Mouse (Mus musculus): Measurements from ENCODE around the gene Olfr651.
A peak's percentile ranks its signal among the peaks of the same experiment; 100 is the strongest.
"Not testable (repeated sequence)": the region's sequence is repeated elsewhere in the genome, so short reads cannot be mapped to it uniquely, and the experiment has no call there.

The Olfr651 gene

GRCm38 (mm10) chr7:104549833-104550232 lies at the start of gene Olfr651:
TSS of gene Olfr651 (plus strand) at chr7:104550133.
- no peak for DNase-seq (ENCODE audit: low spot score in 2 of 2)

- not testable (repeated sequence) for DNase-seq (ENCODE audit: low spot score in 2 of 2)
These were observed 48.7 kb upstream of the Olfr651 start for GRCm38 (mm10) chr7:104501186-104501585.

- peak in 1 of 2 experiments; percentile 0 for DNase-seq (ENCODE audit: low spot score in 2 of 2)
These were observed 48.2 kb upstream of the Olfr651 start for GRCm38 (mm10) chr7:104501589-104502371.

GRCm38 (mm10) chr7:104507421-104508065 lies 42.4 kb upstream of the Olfr651 start, which contains the start of gene Trim30d:
TSS of gene Trim30d (minus strand) at chr7:104507849.
- DNase-seq (ENCODE audit: low spot score in 2 of 2), result not testable (repeated sequence)

- DNase-seq (ENCODE audit: low spot score in 2 of 2), result no peak
These were observed 2.8 kb downstream of the Olfr651 start for GRCm38 (mm10) chr7:104552700-104553099.

- no peak for DNase-seq (ENCODE audit: low spot score in 2 of 2)
These were observed 10.7 kb downstream of the Olfr651 start, which contains the start of gene Olfr652 for GRCm38 (mm10) chr7:104560601-104561000. TSS of gene Olfr652 (plus strand) at chr7:104560901.

- no peak for DNase-seq (ENCODE audit: low spot score in 2 of 2)
These were observed 27.1 kb downstream of the Olfr651 start, which contains the start of gene Olfr653 for GRCm38 (mm10) chr7:104577014-104577413. TSS of gene Olfr653 (plus strand) at chr7:104577314.

- no peak for DNase-seq (ENCODE audit: low spot score in 2 of 2)
These were observed 30.9 kb downstream of the Olfr651 start for GRCm38 (mm10) chr7:104580846-104581245.

- no peak for DNase-seq (ENCODE audit: low spot score in 2 of 2)
These were observed 31.5 kb downstream of the Olfr651 start for GRCm38 (mm10) chr7:104581429-104581828.

- DNase-seq (ENCODE audit: low spot score in 2 of 2), result no peak
These were observed 36.8 kb downstream of the Olfr651 start, which contains the start of gene Olfr654 for GRCm38 (mm10) chr7:104586725-104587124. TSS of gene Olfr654 (plus strand) at chr7:104587025.

GRCm38 (mm10) chr7:104588274-104588673 lies 38.3 kb downstream of the Olfr651 start:
- DNase-seq (ENCODE audit: low spot score in 2 of 2), result no peak

GRCm38 (mm10) chr7:104601679-104602078 lies 51.7 kb downstream of the Olfr651 start, which contains the start of gene Olfr655:
TSS of gene Olfr655 (minus strand) at chr7:104601779.
- no peak for DNase-seq (ENCODE audit: low spot score in 2 of 2)

- DNase-seq (ENCODE audit: low spot score in 2 of 2), result no peak
These were observed 53.2 kb downstream of the Olfr651 start for GRCm38 (mm10) chr7:104603173-104603572.
